Mouse (Mus musculus) liver, postnatal 0 days (tissue): ENCODE results near the gene Ank. TPM values are rescaled to one million over a fixed set of nuclear protein-coding genes. Genes with fewer than 3 reads are reported as not detected.

Source experiments
- ATAC-seq: fragments of 200-750 bp; cut with Nextera tagmentation; 2 replicates; pipeline ENCODE4 v1.8.0; 2017; ENCODE audit warnings: mild to moderate bottlenecking, moderate library complexity
- DNase-seq: peaks from one replicate; pipeline ENCODE4 v3.0.0-alpha.2; 2016
- H3K27ac ChIP-seq: fragments of 300-500 bp; sonication (generic); 2 replicates; pipeline ENCODE4 v1.5.1; 2014; ENCODE audit warnings: antibody characterized with exemption, moderate library complexity, mild to moderate bottlenecking, low read depth
- H3K27me3 ChIP-seq: fragments of 300-500 bp; sonication (generic); 2 replicates; pipeline ENCODE4 v1.6.1; 2014; ENCODE audit warnings: low read length, control low read depth, mixed read lengths; ENCODE audit not compliant: insufficient read depth
- H3K36me3 ChIP-seq: fragments of 300-500 bp; sonication (generic); replicated peaks from 2 replicates; pipeline ENCODE4 v1.6.1; 2014; ENCODE audit warnings: mild to moderate bottlenecking, control low read depth, low read length, moderate library complexity, mixed read lengths; ENCODE audit not compliant: insufficient read depth
- H3K4me1 ChIP-seq: fragments of 300-500 bp; sonication (generic); 2 replicates; pipeline ENCODE4 v1.6.1; 2014; ENCODE audit warnings: antibody characterized with exemption, mild to moderate bottlenecking, control low read depth; ENCODE audit not compliant: insufficient read depth
- H3K4me2 ChIP-seq: fragments of 300-500 bp; sonication (generic); 2 replicates; pipeline ENCODE4 v1.6.1; 2014; ENCODE audit warnings: low read depth, mild to moderate bottlenecking, low read length, moderate library complexity, mixed read lengths
- H3K4me3 ChIP-seq: fragments of 300-500 bp; sonication (generic); 2 replicates; pipeline ENCODE4 v1.5.1; 2014; ENCODE audit warnings: low read depth, low read length
- H3K9ac ChIP-seq: fragments of 300-500 bp; sonication (generic); replicated peaks from 2 replicates; pipeline ENCODE4 v1.6.1; 2014; ENCODE audit warnings: mild to moderate bottlenecking, moderate library complexity
- H3K9me3 ChIP-seq: fragments of 300-500 bp; sonication (generic); 2 replicates; pipeline ENCODE4 v1.6.1; 2016; ENCODE audit warnings: mild to moderate bottlenecking, control low read depth, low read length, mixed read lengths
- CTCF ChIP-seq: sonication (generic); IDR thresholded peaks from 2 replicates; pipeline ENCODE4 v1.5.1; 2016; ENCODE audit warnings: antibody characterized with exemption, low read depth
- EP300 ChIP-seq: IDR thresholded peaks from 2 replicates; pipeline ENCODE4 v1.6.1; 2016; ENCODE audit warnings: antibody characterized with exemption, low read depth, mild to moderate bottlenecking
- WGBS: fragments of 180-500 bp; shearing (Covaris S2); extraction: QIAGEN DNeasy Blood & Tissue Kit; methylation state at CpG from one replicate; pipeline ENCODE4 v1.1.7; 2014; ENCODE audit not compliant: insufficient replicate concordance; 5-methylcytosine and 5-hydroxymethylcytosine counted together
- polyA plus RNA-seq: library from polyadenylated mRNA; unstranded; fragments of >200 nt; fragmentation: Nextera tagmentation; extraction: Ambion mirVana; gene quantifications from 2 replicates; pipeline ENCODE4 v1.2.1, GENCODE M21; 2015

Ank gene
- polyA plus RNA-seq, 1 experiment from 2014 or later: 7.8 TPM

DNA sequence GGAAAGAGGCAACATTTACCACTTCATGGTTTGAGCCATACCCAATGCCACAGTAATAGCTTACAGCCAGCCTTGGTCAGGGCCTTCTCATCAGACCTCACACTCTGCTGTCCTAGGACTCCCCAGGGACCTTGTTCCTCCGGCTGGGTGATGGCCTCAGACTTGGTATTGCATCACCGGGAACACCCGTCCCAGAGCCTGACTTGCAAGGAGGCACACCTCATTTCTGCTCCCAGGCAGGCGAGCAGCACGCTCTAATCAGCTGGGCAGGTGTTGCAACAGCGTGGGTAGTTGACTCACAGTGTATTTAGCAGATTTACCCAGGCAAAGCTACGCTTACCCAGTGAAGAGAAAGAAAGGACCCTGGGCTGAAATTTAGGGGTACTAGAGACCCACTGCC, 11.2 kb downstream of the Ank start:
- H3K9ac ChIP-seq: no peak overlapping the region
- no peaks in the 10 kb centered on the region for H3K27me3 ChIP-seq
- no peaks in the 10 kb centered on the region for H3K9me3 ChIP-seq
- peak; percentile 67 for DNase-seq
- peaks cover 15% of the 10 kb centered on the region for H3K4me1 ChIP-seq
- H3K36me3 ChIP-seq: no peaks in the 10 kb centered on the region
- peak overlapping the region; percentile 11; the same call in 1 of the 2 replicates for H3K4me2 ChIP-seq
- peak; percentile 78 for ATAC-seq
- H3K27ac ChIP-seq: no peak overlapping the region; the same call in 1 of the 2 replicates
- 50% methylated on average over 7 of the region's 7 CpGs for WGBS
- no peak for TF ChIP-seq CTCF
- no peak for TF ChIP-seq EP300
- no peak overlapping the region for H3K4me3 ChIP-seq

DNA sequence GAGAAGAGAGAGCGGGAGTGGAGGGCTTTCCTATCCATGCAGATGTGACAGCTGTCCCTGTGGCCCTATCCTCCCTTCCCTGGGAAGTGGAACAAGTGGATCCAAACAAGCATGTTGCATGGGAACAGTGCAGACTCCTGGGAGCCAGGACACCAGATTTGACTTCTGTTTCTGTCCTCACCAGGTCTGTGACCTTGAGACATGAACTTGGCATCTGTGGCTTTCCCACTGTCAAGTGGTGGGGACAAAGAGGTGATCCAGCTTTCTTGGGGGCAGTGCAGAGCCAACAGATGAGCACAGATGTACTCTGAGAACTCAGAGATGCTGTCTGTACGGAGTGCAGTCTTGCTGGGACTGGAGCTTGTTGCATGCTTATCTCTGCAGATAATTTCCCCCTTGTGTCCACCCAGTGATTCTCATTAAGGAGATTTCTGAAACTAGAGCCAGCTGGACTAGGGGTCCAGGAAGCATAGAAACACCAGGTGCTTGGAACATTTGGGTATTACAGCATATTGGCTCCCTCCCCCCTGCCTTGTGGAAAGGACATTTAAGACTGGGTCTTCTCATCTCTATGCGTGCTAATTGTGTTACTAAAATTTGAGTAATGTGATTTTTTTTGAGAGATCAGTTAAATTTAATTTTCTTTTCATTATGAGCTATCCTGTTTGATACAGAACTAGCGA, 14.0 kb downstream of the Ank start:
- no peak for DNase-seq
- Histone ChIP-seq H3K4me2 (no peak overlapping the region), H3K36me3 (no peaks in the 10 kb centered on the region), H3K27ac (no peak overlapping the region), H3K4me3 (no peak overlapping the region), H3K27me3 (no peaks in the 10 kb centered on the region), H3K9ac (no peak overlapping the region), H3K9me3 (no peaks in the 10 kb centered on the region), H3K4me1 (peaks cover 19% of the 10 kb centered on the region)
- ATAC-seq: no peak
- WGBS: 82% methylated on average over 4 of the region's 4 CpGs
- TF ChIP-seq EP300: no peak
- TF ChIP-seq CTCF: no peak

DNA sequence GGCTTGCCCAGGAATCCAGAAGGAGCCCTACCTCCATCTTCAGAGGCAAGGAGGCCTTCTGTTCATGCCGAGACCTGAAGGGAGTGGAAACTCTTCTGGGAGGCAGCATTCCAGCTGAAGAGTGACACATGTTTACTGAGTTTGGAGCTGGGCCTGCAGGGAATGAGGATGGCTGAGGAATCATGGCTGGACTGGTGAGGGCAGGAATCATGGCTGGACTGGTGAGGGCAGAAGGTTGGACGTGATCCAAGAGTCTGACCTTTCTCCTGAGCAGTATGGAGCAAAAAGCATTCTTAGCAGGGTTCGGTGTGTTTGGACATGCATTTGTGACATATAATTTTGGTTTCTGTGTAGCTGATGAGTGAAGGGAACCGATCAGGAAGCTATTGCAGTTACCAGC, 15.5 kb downstream of the Ank start:
- Histone ChIP-seq H3K4me3 (no peak overlapping the region), H3K4me1 (peaks cover 26% of the 10 kb centered on the region), H3K27me3 (no peaks in the 10 kb centered on the region), H3K36me3 (no peaks in the 10 kb centered on the region), H3K27ac (no peak overlapping the region), H3K4me2 (no peak overlapping the region), H3K9me3 (no peaks in the 10 kb centered on the region), H3K9ac (no peak overlapping the region)
- TF ChIP-seq EP300: no peak
- no peak for TF ChIP-seq CTCF
- WGBS: 85% methylated on average over 4 of the region's 4 CpGs
- ATAC-seq: no peak
- no peak for DNase-seq

- ATAC-seq: no peak
- peaks cover 21% of the 10 kb centered on the region for H3K4me1 ChIP-seq
- WGBS: 59% methylated on average over 3 of the region's 3 CpGs
These were observed 16.7 kb downstream of the Ank start for GRCm38 (mm10) chr15:27483183-27483582.

GRCm38 (mm10) chr15:27485567-27486278, 19.2 kb downstream of the Ank start:
- Histone ChIP-seq H3K9me3 (no peaks in the 10 kb centered on the region), H3K27ac (no peak overlapping the region), H3K36me3 (no peaks in the 10 kb centered on the region), H3K4me3 (no peak overlapping the region), H3K4me2 (peak overlapping the region; percentile 38), H3K9ac (no peak overlapping the region), H3K4me1 (peaks cover 21% of the 10 kb centered on the region), H3K27me3 (no peaks in the 10 kb centered on the region)
- 40% methylated on average over 12 of the region's 12 CpGs for WGBS
- peak; percentile 92 for ATAC-seq
- TF ChIP-seq CTCF (0 out of 2 replicates have a peak, but pooled peaks have one; percentile 15), EP300 (peak; percentile 84)
- no peak for DNase-seq

More at GRCm38 (mm10) chr15:27483183-27483582, 16.7 kb downstream of the Ank start:
- no peak overlapping the region for H3K9ac ChIP-seq
- H3K4me3 ChIP-seq: no peak overlapping the region
- H3K36me3 ChIP-seq: no peaks in the 10 kb centered on the region
- DNase-seq: no peak
- no peak overlapping the region for H3K27ac ChIP-seq
- H3K4me2 ChIP-seq: no peak overlapping the region
- no peaks in the 10 kb centered on the region for H3K27me3 ChIP-seq
- H3K9me3 ChIP-seq: no peaks in the 10 kb centered on the region
- TF ChIP-seq CTCF: no peak

GRCm38 (mm10) chr15:27486279-27486618, 19.8 kb downstream of the Ank start:
- Histone ChIP-seq H3K4me3 (no peak overlapping the region), H3K36me3 (no peaks in the 10 kb centered on the region), H3K4me1 (peaks cover 21% of the 10 kb centered on the region), H3K9me3 (no peaks in the 10 kb centered on the region), H3K27ac (no peak overlapping the region), H3K27me3 (no peaks in the 10 kb centered on the region), H3K9ac (no peak overlapping the region), H3K4me2 (no peak overlapping the region; the same call in 1 of the 2 replicates)
- WGBS: 80% methylated on average over 5 of the region's 5 CpGs
- DNase-seq: no peak
- no peak for TF ChIP-seq CTCF
- TF ChIP-seq EP300: no peak
- ATAC-seq: no peak
